Mouse (Mus musculus): ENCODE results near the gene Zfp978.
"Not testable (repeated sequence)": the region's sequence is repeated elsewhere in the genome, so short reads cannot be mapped to it uniquely, and the experiment has no call there.

The Zfp978 gene

GRCm38 (mm10) chr4:147407463-147407822, 46.3 kb downstream of the Zfp978 start:
- no peak for DNase-seq (ENCODE audit: low spot score in 2 of 2)

GRCm38 (mm10) chr4:147416365-147416764, 55.3 kb downstream of the Zfp978 start:
- not testable (repeated sequence) for DNase-seq (ENCODE audit: low spot score in 2 of 2)

GRCm38 (mm10) chr4:147417157-147417778, 56.2 kb downstream of the Zfp978 start:
- DNase-seq (ENCODE audit: low spot score in 2 of 2), result no peak

- DNase-seq (ENCODE audit: low spot score in 2 of 2), result no peak
Measured at GRCm38 (mm10) chr4:147417921-147418320, 56.8 kb downstream of the Zfp978 start.

GRCm38 (mm10) chr4:147418333-147418732, 57.2 kb downstream of the Zfp978 start:
- not testable (repeated sequence) for DNase-seq (ENCODE audit: low spot score in 2 of 2)

GRCm38 (mm10) chr4:147419190-147419589, 58.1 kb downstream of the Zfp978 start:
- DNase-seq (ENCODE audit: low spot score in 2 of 2), result not testable (repeated sequence)

- DNase-seq (ENCODE audit: low spot score in 2 of 2), result not testable (repeated sequence)
Measured at GRCm38 (mm10) chr4:147419756-147420590, 58.9 kb downstream of the Zfp978 start.

GRCm38 (mm10) chr4:147420794-147421193, 59.7 kb downstream of the Zfp978 start:
- no peak for DNase-seq (ENCODE audit: low spot score in 2 of 2)

- DNase-seq (ENCODE audit: low spot score in 2 of 2), result not testable (repeated sequence)
Measured at GRCm38 (mm10) chr4:147421316-147421715, 60.2 kb downstream of the Zfp978 start.

GRCm38 (mm10) chr4:147423140-147423539, 62.0 kb downstream of the Zfp978 start:
- no peak for DNase-seq (ENCODE audit: low spot score in 2 of 2)

- no peak for DNase-seq (ENCODE audit: low spot score in 2 of 2)
Measured at GRCm38 (mm10) chr4:147423641-147424298, 62.7 kb downstream of the Zfp978 start.

- not testable (repeated sequence) for DNase-seq (ENCODE audit: low spot score in 2 of 2)
Measured at GRCm38 (mm10) chr4:147424404-147424803, 63.3 kb downstream of the Zfp978 start.

- DNase-seq (ENCODE audit: low spot score in 2 of 2), result not testable (repeated sequence)
Measured at GRCm38 (mm10) chr4:147425615-147426347, 64.7 kb downstream of the Zfp978 start.

- no peak for DNase-seq (ENCODE audit: low spot score in 2 of 2)
Measured at GRCm38 (mm10) chr4:147430651-147431050, 69.5 kb downstream of the Zfp978 start.

GRCm38 (mm10) chr4:147431696-147432442, 70.8 kb downstream of the Zfp978 start:
- not testable (repeated sequence) for DNase-seq (ENCODE audit: low spot score in 2 of 2)

- DNase-seq (ENCODE audit: low spot score in 2 of 2), result no peak
Measured at GRCm38 (mm10) chr4:147432443-147432790, 71.3 kb downstream of the Zfp978 start.

GRCm38 (mm10) chr4:147433017-147433416, 71.9 kb downstream of the Zfp978 start:
- no peak for DNase-seq (ENCODE audit: low spot score in 2 of 2)

GRCm38 (mm10) chr4:147433874-147434273, 72.8 kb downstream of the Zfp978 start:
- DNase-seq (ENCODE audit: low spot score in 2 of 2), result no peak

Data from frontal cortex, postnatal 25 days (tissue).